Mouse (Mus musculus): ENCODE data around the gene Eif5b.
"Not testable (repeated sequence)": the region's sequence is repeated elsewhere in the genome, so short reads cannot be mapped to it uniquely, and the experiment has no call there.

Gene Eif5b

DNA sequence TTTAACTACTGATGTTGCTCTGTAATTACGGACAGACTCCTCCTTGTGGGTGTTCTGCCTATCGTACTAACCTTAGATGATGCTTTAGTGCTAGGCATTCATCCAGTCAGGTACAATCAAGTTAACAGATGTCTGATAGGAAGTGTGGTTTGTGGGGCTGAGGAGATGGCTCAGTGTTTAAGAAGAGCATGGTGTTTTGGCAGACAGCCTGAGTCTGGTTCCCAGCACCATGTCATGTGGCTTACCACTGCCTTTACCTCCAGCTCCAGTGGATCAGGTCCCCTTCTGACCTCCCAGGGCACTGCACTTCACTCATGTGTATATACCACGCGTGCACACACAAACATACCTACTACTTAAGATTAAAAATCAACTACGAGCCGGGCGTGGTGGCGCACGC lies 4.1 kb downstream of the Eif5b start:
- no peak for DNase-seq (ENCODE audit: extremely low read depth, insufficient read length, low spot score)

DNA sequence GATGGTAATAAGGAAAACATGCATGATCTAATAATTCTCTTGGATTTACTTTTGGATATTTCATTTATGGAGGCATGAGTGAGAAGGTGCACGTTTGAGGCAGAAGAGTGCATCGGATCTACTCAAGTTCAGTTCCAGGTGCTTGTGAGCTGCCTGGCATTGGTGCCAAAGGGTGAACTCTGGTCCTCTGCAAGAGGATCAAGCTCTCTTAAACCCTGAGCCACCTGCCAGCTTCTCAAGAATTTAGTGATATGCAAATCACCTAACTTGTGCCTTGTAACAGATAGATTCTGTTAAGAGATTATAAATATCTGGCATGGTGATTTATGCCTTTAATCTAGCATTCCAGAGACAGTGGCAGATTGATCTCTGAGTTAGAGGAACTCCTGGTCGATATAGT lies 5.2 kb downstream of the Eif5b start:
- no peak for DNase-seq (ENCODE audit: extremely low read depth, insufficient read length, low spot score)

DNA sequence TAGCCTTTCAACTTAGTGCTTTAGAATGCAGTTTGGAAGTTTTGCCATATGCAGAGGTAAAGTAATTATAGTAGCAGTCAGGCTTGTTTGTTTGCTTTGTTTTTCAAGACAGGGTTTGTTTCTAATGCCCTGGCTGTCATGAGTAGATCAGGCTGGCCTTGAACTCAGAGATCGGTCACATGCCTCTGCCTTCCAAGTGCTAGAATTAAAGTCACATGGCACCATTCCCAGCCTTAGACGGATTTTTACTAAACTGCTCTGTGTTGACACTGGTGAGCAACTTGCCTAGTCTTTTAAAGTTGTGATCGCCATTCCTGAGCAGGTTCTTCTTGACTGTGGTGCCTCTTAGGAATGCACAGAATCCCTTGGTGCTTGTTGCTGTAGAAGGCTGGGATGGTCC lies 8.9 kb downstream of the Eif5b start:
- DNase-seq (ENCODE audit: extremely low read depth, insufficient read length, low spot score) = no peak

DNA sequence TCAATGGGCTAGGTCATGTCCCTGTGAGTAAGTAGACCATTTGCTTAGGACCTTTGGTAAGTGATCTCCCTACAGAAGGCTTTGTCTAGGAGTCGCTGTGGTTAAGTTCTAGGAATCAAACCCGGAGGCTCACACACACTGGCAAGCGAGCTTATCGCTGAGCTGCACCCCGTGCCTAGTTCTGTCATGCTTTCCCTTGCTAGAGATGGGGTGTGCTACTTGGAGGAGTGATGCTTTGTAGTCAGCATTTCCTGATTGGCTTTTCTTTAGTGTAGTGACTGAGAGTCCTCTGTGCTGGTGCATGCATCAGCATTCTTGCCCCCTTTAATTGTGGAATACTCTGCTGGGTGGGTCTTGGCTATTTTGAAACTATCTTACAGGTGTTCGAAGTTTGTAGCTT lies 13.8 kb downstream of the Eif5b start:
- no peak for DNase-seq (ENCODE audit: extremely low read depth, insufficient read length, low spot score)

DNA sequence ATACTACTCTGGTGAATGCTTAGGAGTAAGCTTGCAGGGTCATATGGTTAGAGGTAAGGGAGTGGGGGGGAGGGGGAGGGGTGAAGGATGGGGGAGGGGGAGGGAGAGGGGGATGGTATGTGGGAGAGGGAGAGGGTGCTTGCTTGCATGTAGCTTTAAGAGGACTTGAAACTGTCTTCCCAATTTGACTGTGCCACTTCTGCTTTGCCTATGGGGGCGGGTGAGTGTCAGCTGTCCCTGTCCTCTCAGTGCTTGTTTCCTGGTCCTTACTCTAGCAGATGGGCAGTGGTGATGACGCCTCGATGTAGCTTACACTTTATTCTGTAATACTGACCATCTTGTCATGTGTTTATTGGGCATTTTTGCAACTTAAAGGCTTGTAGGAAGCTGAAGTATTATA lies 14.3 kb downstream of the Eif5b start:
- DNase-seq (ENCODE audit: extremely low read depth, insufficient read length, low spot score) = no peak

DNA sequence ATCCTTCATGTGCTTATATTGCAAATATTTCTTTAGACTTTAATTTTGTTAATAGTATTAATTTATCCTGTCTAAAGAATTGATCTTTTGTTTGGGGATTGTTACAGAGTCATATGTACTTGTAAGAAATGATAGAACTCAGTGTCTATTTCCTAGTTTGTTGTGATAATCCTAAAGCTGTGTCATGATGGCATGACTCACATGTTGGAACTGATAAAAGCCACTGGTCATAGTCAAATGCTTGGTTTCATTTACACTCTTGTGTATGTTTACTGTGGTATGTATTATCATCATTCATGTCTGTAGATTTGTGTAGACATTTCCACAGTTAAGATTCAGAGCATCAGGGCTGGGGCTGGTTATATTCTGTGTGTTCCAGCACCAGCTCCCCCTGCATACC lies 14.7 kb downstream of the Eif5b start:
- no peak for DNase-seq (ENCODE audit: extremely low read depth, insufficient read length, low spot score)

DNA sequence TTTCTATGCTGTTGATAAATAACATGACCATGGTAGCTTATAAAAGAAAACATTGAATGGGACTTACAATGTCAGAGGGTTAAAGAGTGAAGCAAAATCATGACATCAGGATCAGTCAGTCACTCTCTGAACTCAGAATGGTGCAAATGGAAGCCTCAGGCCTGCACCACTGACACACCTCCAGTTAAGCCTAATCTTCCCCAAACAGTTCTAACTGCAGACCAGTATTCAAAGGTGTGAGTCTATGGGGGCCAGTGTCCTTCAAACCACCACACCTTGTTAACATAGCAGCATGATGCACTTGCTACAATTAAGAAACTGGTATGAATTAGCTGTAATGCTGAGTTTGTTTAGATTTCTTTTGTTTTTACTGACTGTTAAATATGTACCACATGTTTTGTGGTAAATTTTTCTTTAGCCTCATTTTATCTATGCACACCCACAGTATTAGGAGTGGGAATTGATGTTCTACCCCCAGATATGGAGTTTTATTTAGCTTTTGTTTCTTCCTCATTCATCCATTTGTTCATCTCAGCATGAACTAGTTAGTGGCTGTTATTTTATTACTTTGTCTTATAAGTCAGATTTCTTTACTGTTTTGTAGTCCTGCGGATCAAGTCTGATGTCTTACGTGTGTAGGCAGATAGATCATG lies 16.9 kb downstream of the Eif5b start:
- DNase-seq (ENCODE audit: extremely low read depth, insufficient read length, low spot score) = no peak

DNA sequence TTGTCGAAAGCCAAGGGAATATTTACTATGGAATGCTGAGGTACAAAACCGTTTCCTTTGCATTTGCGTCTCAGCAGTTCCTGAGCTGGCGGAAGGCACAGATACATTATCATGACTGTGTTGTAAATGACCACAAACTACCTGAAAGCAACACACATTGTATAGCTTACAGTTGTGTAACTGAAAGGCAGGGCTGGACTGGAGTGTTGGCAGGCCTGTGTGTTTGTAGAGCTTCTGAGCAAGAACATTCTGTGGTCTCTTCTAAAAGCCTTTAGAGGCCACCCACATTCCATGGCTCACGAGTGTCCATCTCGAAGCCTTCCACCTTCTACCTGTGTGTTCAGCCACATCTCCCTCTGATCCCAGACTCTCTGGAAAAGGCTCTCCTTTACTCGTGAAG lies 29.5 kb downstream of the Eif5b start:
- DNase-seq (ENCODE audit: extremely low read depth, insufficient read length, low spot score) = no peak

DNA sequence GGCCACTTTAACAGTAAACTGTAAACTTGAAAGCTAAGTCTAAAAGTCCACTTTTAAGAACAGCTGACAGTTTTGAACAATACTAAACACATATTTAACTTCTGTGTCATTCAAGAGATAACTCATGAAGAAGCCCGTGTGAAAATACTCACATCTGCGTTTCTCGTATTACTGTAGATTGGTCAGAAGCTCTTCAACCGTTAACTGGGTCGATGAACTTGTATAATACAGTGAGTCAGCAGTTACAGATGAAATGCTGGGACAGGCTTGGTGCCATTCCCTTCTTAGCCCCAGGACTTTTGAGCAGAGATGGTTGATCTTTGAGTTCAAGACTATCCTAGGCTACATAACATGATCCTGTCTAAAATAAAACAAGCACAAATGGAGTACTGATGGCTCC lies 33.6 kb downstream of the Eif5b start:
- DNase-seq (ENCODE audit: extremely low read depth, insufficient read length, low spot score) = no peak

DNA sequence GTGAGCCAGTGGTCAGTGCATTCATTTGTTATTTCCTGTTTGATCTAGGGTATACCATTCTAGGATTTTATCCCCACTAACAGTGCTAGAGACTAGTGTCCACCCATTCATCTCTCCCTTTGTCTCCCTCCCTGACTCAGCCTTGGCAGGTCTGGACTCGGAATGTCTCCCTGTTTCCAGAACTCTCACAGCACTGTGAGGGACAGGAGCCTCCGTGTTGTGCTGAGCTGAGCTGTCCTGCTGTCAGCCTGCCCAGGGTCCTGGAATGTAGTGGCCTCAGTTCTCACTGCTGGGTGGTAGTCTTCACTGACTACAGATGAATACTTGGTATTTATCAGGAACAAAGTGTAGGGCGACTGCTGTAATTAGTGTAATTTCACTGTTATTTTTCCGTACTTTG lies 37.7 kb downstream of the Eif5b start:
- no peak for DNase-seq (ENCODE audit: extremely low read depth, insufficient read length, low spot score)

DNA sequence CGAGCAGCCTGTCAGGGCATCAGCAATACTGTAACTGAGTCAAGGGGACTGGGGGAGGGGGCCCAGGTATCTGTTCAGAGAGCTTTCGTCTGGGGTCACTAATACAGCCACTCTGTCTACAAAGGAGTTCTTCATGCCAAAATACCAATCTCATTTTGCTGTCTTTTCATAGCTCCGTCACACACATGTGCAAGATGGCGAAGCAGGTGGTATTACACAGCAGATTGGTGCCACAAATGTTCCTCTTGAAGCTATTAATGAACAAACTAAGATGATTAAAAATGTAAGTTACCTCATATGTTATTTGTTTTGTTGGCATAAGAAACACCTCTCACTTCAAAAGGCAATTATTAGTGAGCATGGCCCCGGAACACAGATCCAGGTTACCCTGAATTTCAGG lies 39.6 kb downstream of the Eif5b start:
- no peak for DNase-seq (ENCODE audit: extremely low read depth, insufficient read length, low spot score)

DNA sequence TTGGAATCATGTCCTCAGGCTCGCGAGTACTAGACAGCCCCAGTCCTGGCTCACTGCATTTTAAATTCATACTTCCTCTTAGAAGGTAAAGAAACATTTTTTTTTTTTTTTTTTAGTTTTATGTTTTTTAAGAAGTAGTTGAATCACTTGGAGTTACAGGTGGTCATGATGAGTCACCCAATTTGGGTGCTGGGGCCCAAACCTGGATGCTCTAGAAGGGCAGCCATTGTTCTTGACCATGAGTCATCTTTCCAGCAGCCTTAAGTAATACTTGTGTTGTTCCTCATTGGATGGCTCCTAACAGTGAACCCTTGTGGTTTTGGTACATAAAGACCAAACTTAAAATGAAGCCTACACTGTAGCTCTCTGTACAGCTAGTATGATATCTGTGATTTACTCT lies 41.1 kb downstream of the Eif5b start:
- peak; percentile 34 for DNase-seq (ENCODE audit: extremely low read depth, insufficient read length, low spot score)

DNA sequence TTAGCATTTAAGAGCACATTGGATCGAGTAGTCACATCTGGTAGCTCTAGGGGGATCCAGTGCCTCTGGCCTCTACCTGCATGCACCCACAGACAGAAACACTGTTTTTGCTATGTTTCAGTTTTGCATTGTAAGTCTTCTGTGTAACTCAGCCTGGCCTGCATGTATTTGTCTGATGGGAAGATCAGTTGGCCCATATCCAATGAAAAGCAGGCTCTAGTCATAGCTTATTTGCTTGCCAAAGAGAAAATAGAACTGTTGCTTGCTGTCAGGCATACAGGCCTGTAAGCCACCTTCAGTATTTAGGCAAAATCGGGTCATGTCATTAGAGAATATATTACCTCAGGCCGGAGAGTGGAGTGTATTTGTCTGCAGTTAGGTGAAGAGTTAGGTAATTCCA lies 50.3 kb downstream of the Eif5b start:
- no peak for DNase-seq (ENCODE audit: extremely low read depth, insufficient read length, low spot score)

DNA sequence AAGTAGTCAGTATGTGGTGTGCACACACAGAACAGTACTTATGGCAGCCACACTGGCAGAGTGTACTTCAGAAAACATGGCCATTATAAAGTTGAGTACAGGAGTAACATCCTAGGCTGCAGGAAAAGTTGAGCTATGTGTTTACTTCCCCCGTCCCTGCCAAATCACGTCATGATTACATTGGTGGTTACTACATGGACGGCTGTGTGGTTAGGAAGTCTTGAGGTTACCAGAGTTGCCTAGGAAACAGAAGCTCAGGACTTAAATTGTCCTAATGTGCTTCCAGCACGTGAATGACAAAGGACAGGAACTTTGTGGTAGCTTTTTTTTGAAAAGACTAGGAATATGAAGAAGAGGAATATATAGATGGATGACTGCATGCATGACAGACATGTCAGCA lies 51.8 kb downstream of the Eif5b start:
- no peak for DNase-seq (ENCODE audit: extremely low read depth, insufficient read length, low spot score)

DNA sequence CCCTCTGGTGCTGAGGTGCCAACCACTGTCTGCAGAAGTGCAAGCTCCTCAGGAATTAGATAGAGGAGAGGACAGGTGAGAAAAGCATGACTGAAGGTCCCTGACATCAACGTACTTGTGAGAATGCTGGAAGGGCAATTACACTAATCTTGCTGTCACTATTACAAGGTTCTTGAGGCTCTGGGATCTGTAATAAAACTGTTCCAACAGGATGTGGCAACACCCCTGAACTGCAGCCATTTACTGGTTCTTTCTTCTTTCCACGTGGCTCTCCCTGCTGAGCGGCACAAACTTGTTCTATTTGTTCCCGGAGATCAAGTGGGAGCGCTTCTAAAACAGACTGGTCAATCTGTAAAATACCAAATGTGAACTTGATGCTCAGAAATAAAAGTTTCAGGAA lies 57.4 kb downstream of the Eif5b start:
- DNase-seq (ENCODE audit: extremely low read depth, insufficient read length, low spot score) = no peak

DNA sequence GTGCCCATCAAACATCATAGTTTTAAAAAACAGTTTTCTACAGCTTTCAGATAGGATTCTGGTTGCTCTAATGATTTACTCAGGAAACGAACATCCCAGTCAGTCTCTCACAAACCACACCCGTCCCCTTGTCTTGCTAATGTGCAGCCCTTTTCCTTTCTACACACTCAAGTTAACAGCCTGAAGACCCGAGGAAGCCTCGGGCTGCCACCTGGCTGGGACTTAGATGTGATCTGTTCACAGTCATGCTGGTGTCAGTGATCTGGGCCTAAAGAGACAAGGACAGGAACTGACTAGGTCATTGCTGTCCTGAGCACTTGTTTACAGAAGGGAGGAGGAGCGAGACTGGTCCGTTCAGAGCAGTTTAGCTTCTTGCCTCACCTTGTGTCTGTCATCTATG lies 60.6 kb downstream of the Eif5b start:
- DNase-seq (ENCODE audit: extremely low read depth, insufficient read length, low spot score) = no peak

DNA sequence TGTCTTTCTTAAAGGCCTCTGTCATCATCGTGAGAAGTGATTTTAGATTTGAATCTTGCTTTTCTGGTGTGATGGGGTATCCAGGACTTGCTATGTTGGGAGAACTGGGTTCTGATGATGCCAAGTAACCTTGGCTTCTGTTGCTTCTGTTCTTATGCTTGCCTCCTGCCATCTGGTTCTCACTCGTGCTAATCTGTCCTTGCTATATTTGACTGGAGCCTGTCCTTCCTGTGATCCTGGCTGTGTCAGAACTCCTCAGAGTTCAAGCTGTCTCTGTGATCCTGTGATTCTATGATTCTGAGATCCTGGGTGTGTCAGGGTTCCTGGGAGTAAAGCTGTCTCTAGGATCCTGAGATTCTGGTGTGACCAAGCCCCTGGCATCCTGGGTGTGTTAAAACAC lies 64.3 kb downstream of the Eif5b start:
- DNase-seq (ENCODE audit: extremely low read depth, insufficient read length, low spot score) = not testable (repeated sequence)

DNA sequence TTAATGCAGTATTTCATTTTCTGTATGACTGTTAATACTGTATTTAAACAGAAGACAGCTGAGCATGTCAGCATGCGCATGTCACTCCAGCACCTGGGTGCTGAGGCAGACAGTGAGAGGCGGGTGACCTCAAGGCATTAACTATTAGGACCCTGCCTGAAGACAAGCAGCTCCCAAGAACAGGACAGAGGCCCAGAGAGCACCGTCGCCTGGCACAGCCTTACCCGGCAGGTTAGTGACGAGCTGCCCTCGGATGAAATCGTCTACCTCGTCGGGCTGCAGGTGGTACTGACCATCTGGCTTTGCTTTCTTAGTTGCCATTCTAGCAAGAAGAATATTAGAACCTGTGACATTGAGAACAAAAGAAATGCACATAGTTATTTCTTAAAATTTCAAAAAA lies 69.5 kb downstream of the Eif5b start:
- no peak for DNase-seq (ENCODE audit: extremely low read depth, insufficient read length, low spot score)

DNA sequence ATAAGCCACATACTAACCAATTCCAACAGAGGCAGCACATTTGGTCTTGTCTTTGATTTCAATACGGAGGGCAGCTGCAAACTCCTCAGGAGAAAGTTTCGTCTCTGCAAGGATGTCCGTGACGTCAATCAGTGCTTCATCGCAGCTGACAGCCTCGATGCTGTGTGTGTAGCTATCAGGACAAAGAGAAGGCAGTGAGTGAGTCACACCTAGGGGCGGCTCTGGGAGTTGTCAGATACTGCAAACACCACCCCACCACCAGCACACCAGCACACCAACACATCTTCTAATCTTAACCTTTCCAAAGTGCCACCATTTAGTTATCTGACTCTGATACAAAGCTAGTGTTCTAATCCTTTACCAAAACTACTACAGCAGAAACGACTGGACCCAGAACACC lies 73.5 kb downstream of the Eif5b start:
- DNase-seq (ENCODE audit: extremely low read depth, insufficient read length, low spot score) = no peak

DNA sequence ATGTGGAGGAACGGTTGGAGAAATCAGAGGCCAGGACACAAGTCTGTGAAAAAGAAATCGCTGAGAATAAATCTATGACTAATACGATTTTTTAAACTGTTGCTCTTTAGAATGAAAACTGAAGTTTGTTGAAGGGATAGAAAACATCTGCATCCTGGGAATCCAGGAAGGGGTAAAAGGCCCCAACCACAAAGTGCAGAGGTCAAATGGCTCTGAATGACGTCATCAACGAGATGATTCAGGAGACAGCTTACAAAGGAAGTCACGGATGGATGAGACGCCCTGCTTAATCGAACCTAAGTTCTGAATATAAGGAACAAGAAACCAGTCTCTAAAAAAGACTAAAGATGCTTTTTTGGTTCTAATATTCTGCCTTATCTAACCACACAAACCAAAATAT lies 83.5 kb downstream of the Eif5b start:
- DNase-seq (ENCODE audit: extremely low read depth, insufficient read length, low spot score) = no peak

DNA sequence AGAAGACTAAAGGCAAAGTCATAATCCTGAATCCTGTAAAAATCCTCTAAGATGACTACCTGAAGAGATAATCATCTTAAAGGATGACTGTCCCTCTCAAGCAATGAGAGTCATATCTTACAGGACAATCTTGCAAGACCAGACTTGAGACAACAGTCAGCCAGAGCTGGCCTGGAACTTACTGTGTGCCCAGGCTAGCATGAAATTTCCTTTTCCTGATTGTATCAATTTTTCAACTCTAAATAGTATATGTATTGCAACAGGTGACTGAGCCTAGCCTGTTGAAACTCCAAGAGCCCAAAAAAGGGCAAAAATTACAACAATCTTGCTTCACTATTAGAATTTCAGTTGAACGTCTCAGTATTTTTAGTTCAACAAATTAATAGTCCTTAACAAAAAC lies 105.4 kb downstream of the Eif5b start:
- no peak for DNase-seq (ENCODE audit: extremely low read depth, insufficient read length, low spot score)

DNA sequence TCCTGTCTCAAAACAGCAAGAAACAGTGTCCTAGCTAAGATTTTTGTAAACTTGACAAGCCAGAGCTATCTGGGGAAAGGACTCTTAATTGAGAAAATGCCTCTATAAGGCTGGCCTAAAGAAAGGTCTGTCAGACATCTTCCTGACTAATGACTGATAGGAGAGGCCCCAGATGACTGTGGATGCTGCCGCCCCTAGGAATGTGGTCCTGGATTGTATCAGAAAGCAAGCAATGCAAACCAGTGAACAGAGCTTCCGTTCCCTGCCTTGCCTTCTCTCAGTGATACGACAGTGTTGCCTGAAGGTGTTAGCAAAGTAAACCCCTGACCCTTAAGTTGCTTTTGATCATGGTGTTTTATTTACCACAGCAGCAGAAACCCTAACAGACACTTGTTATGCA lies 106.0 kb downstream of the Eif5b start:
- DNase-seq (ENCODE audit: extremely low read depth, insufficient read length, low spot score) = no peak
